In genomic region chr3:82273511-82273910, GRCm38 (mm10) we compare ENCODE assay signal across 7 mouse cellular contexts.
A peak's percentile ranks its signal among the peaks of the same experiment; 100 is the strongest.
DNase-seq lines count a peak whose midpoint lies in the region; ATAC-seq and TF ChIP-seq lines count a peak whose summit lies in the region.
"Not testable (repeated sequence)": the region's sequence is repeated elsewhere in the genome, so short reads cannot be mapped to it uniquely, and the experiment has no call there.

No protein-coding gene starts in this region.

- ATAC-seq in forebrain, embryonic 16.5 days; heart, embryonic 12.5 days (ENCODE audit: insufficient number of reproducible peaks, low FRiP score); heart, embryonic 15.5 days (replicated peaks; ENCODE audit: insufficient number of reproducible peaks, insufficient read depth, low FRiP score, low read depth); lung, embryonic 15.5 days (ENCODE audit: borderline replicate concordance, extremely low read depth, low FRiP score, low TSS enrichment): not testable (repeated sequence)
- peak; percentile 31; the same call in 1 of the 2 replicates for ATAC-seq in intestine, embryonic 16.5 days
- peak; percentile 85 for ATAC-seq in kidney, postnatal 0 days (replicated peaks; ENCODE audit: low FRiP score, low read depth)

- 85% methylated on average over 2 of the region's 2 CpGs for WGBS in forebrain, embryonic 16.5 days
- 48% methylated on average over 2 of the region's 2 CpGs for WGBS in heart, embryonic 12.5 days
- WGBS in heart, embryonic 15.5 days = 62% methylated on average over 2 of the region's 2 CpGs
- WGBS in intestine, embryonic 16.5 days = 69% methylated on average over 2 of the region's 2 CpGs
- 40% methylated on average over 2 of the region's 2 CpGs for WGBS in kidney, adult 2 months
- WGBS in kidney, postnatal 0 days = 69% methylated on average over 2 of the region's 2 CpGs
- 67% methylated on average over 2 of the region's 2 CpGs for WGBS in lung, embryonic 15.5 days

- not testable (repeated sequence) for H3K4me3 ChIP-seq in forebrain, embryonic 16.5 days (replicated peaks; ENCODE audit: low read length); heart, embryonic 12.5 days; heart, embryonic 15.5 days; intestine, embryonic 16.5 days (ENCODE audit: low read length); kidney, adult 2 months (ENCODE audit: insufficient read depth, low read depth, low read length); kidney, postnatal 0 days (replicated peaks; ENCODE audit: low read depth, low read length); lung, embryonic 15.5 days

- H3K4me1 ChIP-seq in forebrain, embryonic 16.5 days (replicated peaks; ENCODE audit: control insufficient read depth, insufficient read depth, low read length) = peaks cover 14% of the 10 kb centered on the region
- H3K4me1 ChIP-seq in heart, embryonic 12.5 days (replicated peaks) = peaks cover 27% of the 10 kb centered on the region
- H3K4me1 ChIP-seq in heart, embryonic 15.5 days (replicated peaks) = peaks cover 23% of the 10 kb centered on the region
- not testable (repeated sequence) for H3K4me1 ChIP-seq in intestine, embryonic 16.5 days (ENCODE audit: control insufficient read depth, insufficient read depth, low read length); kidney, adult 2 months (ENCODE audit: control insufficient read depth, insufficient read depth, low read length); kidney, postnatal 0 days (replicated peaks; ENCODE audit: insufficient read depth, low read length)
- H3K4me1 ChIP-seq in lung, embryonic 15.5 days = peaks cover 19% of the 10 kb centered on the region

- H3K27me3 ChIP-seq in forebrain, embryonic 16.5 days (replicated peaks; ENCODE audit: control insufficient read depth, insufficient read depth, low read length); heart, embryonic 12.5 days (replicated peaks); heart, embryonic 15.5 days; intestine, embryonic 16.5 days (replicated peaks; ENCODE audit: control insufficient read depth, insufficient read depth, low read length); kidney, adult 2 months (replicated peaks; ENCODE audit: control insufficient read depth, insufficient read depth, low read length); kidney, postnatal 0 days (ENCODE audit: insufficient read depth, low read length); lung, embryonic 15.5 days: not testable (repeated sequence)

- H3K27ac ChIP-seq in forebrain, embryonic 16.5 days (ENCODE audit: low read length) = peak overlapping the region; percentile 68; the same call in 1 of the 2 replicates
- H3K27ac ChIP-seq in heart, embryonic 12.5 days (ENCODE audit: poor library complexity, severe bottlenecking) = peak overlapping the region; percentile 94
- peak overlapping the region; percentile 73; the same call in 1 of the 2 replicates for H3K27ac ChIP-seq in heart, embryonic 15.5 days
- H3K27ac ChIP-seq in intestine, embryonic 16.5 days (ENCODE audit: low read length); kidney, postnatal 0 days: not testable (repeated sequence)
- peak overlapping the region; percentile 95; the same call in 1 of the 2 replicates for H3K27ac ChIP-seq in kidney, adult 2 months (ENCODE audit: insufficient read depth, low read depth, low read length)
- peak overlapping the region; percentile 76; the same call in 1 of the 2 replicates for H3K27ac ChIP-seq in lung, embryonic 15.5 days

- not testable (repeated sequence) for H3K36me3 ChIP-seq in forebrain, embryonic 16.5 days (ENCODE audit: control insufficient read depth, insufficient read depth); heart, embryonic 12.5 days; heart, embryonic 15.5 days; intestine, embryonic 16.5 days (ENCODE audit: control insufficient read depth, insufficient read depth, low read length); kidney, adult 2 months (ENCODE audit: control insufficient read depth, insufficient read depth, low read length); kidney, postnatal 0 days (ENCODE audit: insufficient read depth, low read length); lung, embryonic 15.5 days

- H3K9me3 ChIP-seq in forebrain, embryonic 16.5 days (ENCODE audit: control insufficient read depth, low read length); heart, embryonic 12.5 days (replicated peaks); heart, embryonic 15.5 days (replicated peaks); intestine, embryonic 16.5 days (ENCODE audit: control insufficient read depth, low read length); kidney, postnatal 0 days (replicated peaks; ENCODE audit: low read length); lung, embryonic 15.5 days: not testable (repeated sequence)

- not testable (repeated sequence) for TF ChIP-seq POLR2A in kidney, adult 2 months (IDR thresholded peaks at IDR 0.05; ENCODE audit: low read depth, low read length)

- not testable (repeated sequence) for TF ChIP-seq CTCF in kidney, adult 2 months (conservative IDR thresholded peaks at IDR 0.05; ENCODE audit: insufficient read depth, insufficient read length, low read depth, low read length); kidney, postnatal 0 days (IDR thresholded peaks at IDR 0.05; ENCODE audit: low read depth)

- not testable (repeated sequence) for H3K9ac ChIP-seq in forebrain, embryonic 16.5 days (replicated peaks; ENCODE audit: low read depth, low read length); heart, embryonic 12.5 days; heart, embryonic 15.5 days; intestine, embryonic 16.5 days (ENCODE audit: low read depth, low read length); kidney, postnatal 0 days (ENCODE audit: low read depth, low read length); lung, embryonic 15.5 days

- peak; percentile 49 for DNase-seq in kidney, adult 2 months
- DNase-seq in kidney, postnatal 0 days (ENCODE audit: low spot score) = not testable (repeated sequence)

- not testable (repeated sequence) for H3K4me2 ChIP-seq in forebrain, embryonic 16.5 days (ENCODE audit: low read length); heart, embryonic 12.5 days; heart, embryonic 15.5 days; intestine, embryonic 16.5 days (ENCODE audit: low read depth, low read length); kidney, postnatal 0 days (ENCODE audit: low read length); lung, embryonic 15.5 days
